Mouse (Mus musculus): ENCODE data around the gene Fpr-rs4. TPM values are rescaled to one million over a fixed set of nuclear protein-coding genes. Genes with fewer than 3 reads are reported as not detected.

Gene Fpr-rs4
- not detected in 2 replicates for total RNA-seq (2023)

DNA sequence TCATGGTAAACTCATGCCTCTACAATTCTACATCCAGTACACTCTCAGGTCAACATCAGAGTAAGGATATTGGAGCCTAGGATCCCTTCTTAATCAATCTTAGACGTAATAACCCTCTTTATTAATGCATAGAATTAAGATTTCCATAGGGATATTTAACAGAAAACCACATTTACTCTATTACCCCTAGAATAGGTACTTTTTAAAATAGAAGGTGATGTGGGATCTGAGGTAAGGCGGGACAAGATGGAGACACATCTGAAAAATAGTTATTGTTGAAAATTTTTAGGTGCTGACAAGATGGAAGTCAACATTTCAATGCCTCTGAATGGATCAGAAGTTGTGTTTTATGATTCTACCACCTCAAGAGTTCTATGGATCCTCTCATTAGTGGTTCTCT is at the start of gene Fpr-rs4:
Gene Fpr-rs4 (plus strand): TSS at position 301 of the 400 bp plus-strand sequence.

DNA sequence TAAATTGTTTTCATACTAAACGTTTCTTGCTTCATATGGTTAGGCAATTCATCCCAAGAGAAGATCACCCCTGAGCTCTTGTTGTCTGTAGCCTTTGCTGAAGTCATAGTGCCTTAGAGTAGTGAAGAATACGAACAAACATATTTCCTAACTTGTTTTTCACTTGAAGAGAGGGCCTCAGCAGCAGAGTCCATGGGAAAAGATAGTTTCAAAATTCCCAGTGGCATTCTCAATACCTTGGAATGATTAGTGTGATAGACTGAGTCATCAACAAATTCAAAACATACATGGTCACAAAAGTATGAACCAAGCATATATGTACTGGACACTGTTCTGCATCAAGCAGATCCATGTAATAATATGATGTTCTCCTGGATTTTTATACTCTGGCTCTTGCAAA is 27.6 kb downstream of the Fpr-rs4 start, which contains the start of gene Vmn2r124:
Gene Vmn2r124 (plus strand): TSS at position 301 of the 400 bp plus-strand sequence.

Other genes starting within 250 kb of the Fpr-rs4 start
- gene Spaca6, start 194.6 kb upstream of the Fpr-rs4 start, total RNA-seq (2023) = 1.5 TPM in 2 replicates
- 0.18 TPM in 1 of 2 replicates, not detected in the other for gene Has1, start 166.5 kb upstream of the Fpr-rs4 start, total RNA-seq (2023)
- 229 and 276 TPM in 2 replicates for gene Fpr1, start 137.8 kb upstream of the Fpr-rs4 start, total RNA-seq (2023)
- 358 and 406 TPM in 2 replicates for gene Fpr2, start 133.9 kb upstream of the Fpr-rs4 start, total RNA-seq (2023)
- gene Fpr3, start 133.9 kb upstream of the Fpr-rs4 start, total RNA-seq (2023) = 0.51 TPM in 1 of 2 replicates, not detected in the other
- gene Vmn2r124, start 27.7 kb downstream of the Fpr-rs4 start, total RNA-seq (2023) = not detected in 2 replicates
- not detected in 2 replicates for gene Vmn2r91, start 63.3 kb downstream of the Fpr-rs4 start, total RNA-seq (2023)
- gene Vmn2r92, start 130.2 kb downstream of the Fpr-rs4 start, total RNA-seq (2023) = 0.06 TPM in 1 of 2 replicates, not detected in the other

Data from neutrophil, adult 65 days (primary cell).